Comparison of ENCODE assay signal across 10 mouse cellular contexts in genomic region chr7:16239554-16239997, GRCm38 (mm10). TPM values are rescaled to one million over a fixed set of nuclear protein-coding genes. Genes with fewer than 3 reads are reported as not detected.
DNase-seq lines count a peak whose midpoint lies in the region; ATAC-seq lines count a peak whose summit lies in the region.
"Had no signal": no experiment of that assay in that cellular context is flagged by ENCODE, and none has a peak within 500 bp of the region (broad histone marks: within the 10 kb centered on the region; RNA-seq: fewer than 3 reads in every experiment).

No protein-coding gene starts in this region.

- DNase-seq in kidney, adult 8-10 months = no peak
- DNase-seq in gastrocnemius, adult 8-10 months (ENCODE audit: low spot score in 2 of 2) = peak; percentile 39 to 57
- no peak for DNase-seq in liver, embryonic 11.5 days (ENCODE audit: low spot score)
- peak; percentile 38 to 58 for DNase-seq in spleen, postnatal 14 days (ENCODE audit: low spot score in 2 of 2)
- DNase-seq in urinary bladder, adult 18-20 months (ENCODE audit: low spot score in 2 of 2) = no peak
- no peak for DNase-seq in kidney, adult 11 months
- DNase-seq: lung, embryonic 14.5 days had no signal

- H3K36me3 ChIP-seq in kidney, embryonic 14.5 days (ENCODE audit: control insufficient read depth, insufficient read depth, low read length) = no peaks in the 10 kb centered on the region
- H3K36me3 ChIP-seq in liver, embryonic 11.5 days (ENCODE audit: control insufficient read depth, insufficient read depth, low read length) = 0 out of 2 replicates have a peak, but pooled peaks cover 3% of the 10 kb centered on the region
- no peaks in the 10 kb centered on the region for H3K36me3 ChIP-seq in kidney, embryonic 15.5 days
- H3K36me3 ChIP-seq: G1E had no signal

- H3K9ac ChIP-seq in kidney, embryonic 14.5 days (ENCODE audit: low read depth, low read length) = no peak overlapping the region
- peak overlapping the region; percentile 55 for H3K9ac ChIP-seq in liver, embryonic 11.5 days (ENCODE audit: low read depth, low read length)
- H3K9ac ChIP-seq in kidney, embryonic 15.5 days = no peak overlapping the region
- H3K9ac ChIP-seq: lung, embryonic 14.5 days had no signal

- no peak overlapping the region for H3K27ac ChIP-seq in kidney, embryonic 14.5 days (ENCODE audit: low read depth, low read length)
- peak overlapping the region; percentile 86 for H3K27ac ChIP-seq in liver, embryonic 11.5 days (ENCODE audit: low read depth, low read length)
- no peak overlapping the region for H3K27ac ChIP-seq in kidney, embryonic 15.5 days

- WGBS in kidney, embryonic 14.5 days = 29% methylated on average over 9 of the region's 9 CpGs
- 52% methylated on average over 9 of the region's 9 CpGs for WGBS in liver, embryonic 11.5 days
- 24% methylated on average over 9 of the region's 9 CpGs for WGBS in kidney, embryonic 15.5 days

- no peaks in the 10 kb centered on the region for H3K9me3 ChIP-seq in kidney, embryonic 14.5 days (ENCODE audit: control insufficient read depth, low read length)
- H3K9me3 ChIP-seq in liver, embryonic 11.5 days (ENCODE audit: control insufficient read depth, low read length) = no peaks in the 10 kb centered on the region
- H3K9me3 ChIP-seq in kidney, embryonic 15.5 days (replicated peaks) = no peaks in the 10 kb centered on the region
- H3K9me3 ChIP-seq: G1E had no signal

- H3K4me1 ChIP-seq in kidney, embryonic 14.5 days (ENCODE audit: control insufficient read depth, insufficient read depth, low read length) = no peaks in the 10 kb centered on the region
- H3K4me1 ChIP-seq in liver, embryonic 11.5 days (replicated peaks; ENCODE audit: control insufficient read depth, insufficient read depth, low read length) = peaks cover 37% of the 10 kb centered on the region
- H3K4me1 ChIP-seq in kidney, embryonic 15.5 days = 0 out of 2 replicates have a peak, but pooled peaks cover 7% of the 10 kb centered on the region

- H3K4me3 ChIP-seq in kidney, embryonic 14.5 days (ENCODE audit: low read length) = no peak overlapping the region
- peak overlapping the region; percentile 23 for H3K4me3 ChIP-seq in liver, embryonic 11.5 days (ENCODE audit: low read depth, low read length)
- H3K4me3 ChIP-seq in kidney, embryonic 15.5 days (replicated peaks) = no peak overlapping the region

- no peaks in the 10 kb centered on the region for H3K27me3 ChIP-seq in kidney, embryonic 14.5 days (ENCODE audit: control insufficient read depth, insufficient read depth, low read length)
- no peaks in the 10 kb centered on the region for H3K27me3 ChIP-seq in liver, embryonic 11.5 days (replicated peaks; ENCODE audit: control insufficient read depth, insufficient read depth, low read length)
- no peaks in the 10 kb centered on the region for H3K27me3 ChIP-seq in kidney, embryonic 15.5 days

- ATAC-seq in kidney, embryonic 14.5 days (ENCODE audit: low FRiP score, low TSS enrichment) = peak; percentile 58; the same call in 1 of the 2 replicates
- ATAC-seq in liver, embryonic 11.5 days (replicated peaks; ENCODE audit: low FRiP score) = 0 out of 2 replicates have a peak, but pooled peaks have one; percentile 8
- ATAC-seq in kidney, embryonic 15.5 days (replicated peaks; ENCODE audit: low FRiP score) = no peak

- H3K4me2 ChIP-seq in kidney, embryonic 14.5 days (replicated peaks; ENCODE audit: low read depth, low read length) = no peak overlapping the region
- H3K4me2 ChIP-seq in liver, embryonic 11.5 days = peak overlapping the region; percentile 62
- H3K4me2 ChIP-seq in kidney, embryonic 15.5 days = no peak overlapping the region
- H3K4me2 ChIP-seq: lung, embryonic 14.5 days had no signal

RNA-seq across cellular contexts. Expression of gene C5ar2, which starts 4.4 kb away (rescaled TPM):
- 0.05 and 0.09 TPM in 2 replicates for polyA plus RNA-seq in kidney, embryonic 14.5 days (2014; fragmentation: Nextera tagmentation; extraction: Ambion mirVana)
- total RNA-seq in gastrocnemius, adult 8-10 months (2022) = under 1 TPM; 0.19 to 0.25 (median 0.23) TPM
- 1.3 and 1.8 TPM in 2 replicates for polyA plus RNA-seq in liver, embryonic 11.5 days (2014; fragmentation: Nextera tagmentation; extraction: Ambion mirVana)
- polyA plus RNA-seq in kidney, embryonic 15.5 days (2015; fragmentation: Nextera tagmentation; extraction: Ambion mirVana) = 0.04 and 0.08 TPM in 2 replicates

RNA-seq across cellular contexts. Expression of gene Dhx34, which starts 17.7 kb away (rescaled TPM):
- 8.5 and 13.0 TPM in 2 replicates for polyA plus RNA-seq in kidney, embryonic 14.5 days (2014; fragmentation: Nextera tagmentation; extraction: Ambion mirVana)
- total RNA-seq in gastrocnemius, adult 8-10 months (2022) = 1 to 10 TPM; 2.5 to 5.2 (median 4.0) TPM
- polyA plus RNA-seq in liver, embryonic 11.5 days (2014; fragmentation: Nextera tagmentation; extraction: Ambion mirVana) = 13.8 and 14.4 TPM in 2 replicates
- 14.1 and 18.2 TPM in 2 replicates for polyA plus RNA-seq in kidney, embryonic 15.5 days (2015; fragmentation: Nextera tagmentation; extraction: Ambion mirVana)

RNA-seq across cellular contexts. Expression of gene C5ar1, which starts 19.8 kb away (rescaled TPM):
- 1.2 and 1.8 TPM in 2 replicates for polyA plus RNA-seq in kidney, embryonic 14.5 days (2014; fragmentation: Nextera tagmentation; extraction: Ambion mirVana)
- 1 to 10 TPM in 2 of 4 experiments, under 1 TPM in 2; 0.44 to 1.4 (median 0.92) TPM for total RNA-seq in gastrocnemius, adult 8-10 months (2022)
- 2.8 and 3.4 TPM in 2 replicates for polyA plus RNA-seq in liver, embryonic 11.5 days (2014; fragmentation: Nextera tagmentation; extraction: Ambion mirVana)
- 2.5 and 3.7 TPM in 2 replicates for polyA plus RNA-seq in kidney, embryonic 15.5 days (2015; fragmentation: Nextera tagmentation; extraction: Ambion mirVana)
- polyA plus RNA-seq: G1E had no signal

RNA-seq across cellular contexts. Expression of gene Inafm1, which starts 33.8 kb away (rescaled TPM):
- polyA plus RNA-seq in kidney, embryonic 14.5 days (2014; fragmentation: Nextera tagmentation; extraction: Ambion mirVana) = 19.3 and 19.8 TPM in 2 replicates
- total RNA-seq in gastrocnemius, adult 8-10 months (2022) = 10 to 100 TPM; 13.6 to 19.4 (median 15.8) TPM
- 9.3 and 10.6 TPM in 2 replicates for polyA plus RNA-seq in liver, embryonic 11.5 days (2014; fragmentation: Nextera tagmentation; extraction: Ambion mirVana)
- polyA plus RNA-seq in kidney, embryonic 15.5 days (2015; fragmentation: Nextera tagmentation; extraction: Ambion mirVana) = 16.4 and 19.5 TPM in 2 replicates

RNA-seq across cellular contexts. Expression of gene Ccdc9, which starts 47.0 kb away (rescaled TPM):
- polyA plus RNA-seq in kidney, embryonic 14.5 days (2014; fragmentation: Nextera tagmentation; extraction: Ambion mirVana) = 24.6 and 28.3 TPM in 2 replicates
- 10 to 100 TPM; 28.4 to 37.4 (median 32.2) TPM for total RNA-seq in gastrocnemius, adult 8-10 months (2022)
- polyA plus RNA-seq in liver, embryonic 11.5 days (2014; fragmentation: Nextera tagmentation; extraction: Ambion mirVana) = 21.7 and 25.3 TPM in 2 replicates
- polyA plus RNA-seq in kidney, embryonic 15.5 days (2015; fragmentation: Nextera tagmentation; extraction: Ambion mirVana) = 28.9 and 33.0 TPM in 2 replicates

Comparison
In these comparisons a context has a peak if more than half of its experiments do, and no peak if none do; other contexts are left out.
1. DNase-seq: peak in gastrocnemius, adult 8-10 months (2 of 2) and spleen, postnatal 14 days (2 of 2); none in kidney, adult 8-10 months (0 of 2), liver, embryonic 11.5 days (single experiment), urinary bladder, adult 18-20 months (0 of 2) and kidney, adult 11 months (single experiment).